Mouse (Mus musculus): ENCODE measurements around the gene Gm17304.

Gene Gm17304

DNA sequence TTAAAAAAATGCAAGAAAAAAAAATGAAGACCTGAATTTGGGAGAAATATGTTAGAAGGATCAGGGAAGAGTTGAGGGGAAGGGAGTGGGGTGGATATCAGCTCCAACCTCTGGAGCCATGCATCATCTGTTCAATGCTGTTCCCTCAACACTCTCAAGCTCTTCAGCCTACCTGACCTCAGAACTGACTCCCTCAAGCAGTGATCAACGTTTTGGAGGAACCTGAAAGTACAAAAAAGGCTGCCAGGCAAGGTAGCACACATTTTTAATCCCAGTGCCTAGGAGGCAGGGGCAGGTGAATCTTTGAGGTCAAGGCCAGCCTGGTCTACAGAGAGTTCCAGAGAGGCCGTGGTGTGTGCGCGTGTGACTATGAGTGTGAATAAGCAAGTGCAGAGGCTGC lies at the start of gene Gm17304:
Gene Gm17304, plus strand, starts transcription at position 301 of the 400 bp plus-strand sequence.
- no peak for DNase-seq (ENCODE audit: low read depth, low spot score)
- H3K27me3 ChIP-seq (ENCODE audit: control insufficient read depth, insufficient read depth, low read length, poor library complexity, severe bottlenecking), result no peaks in the 10 kb centered on the region
- no peaks in the 10 kb centered on the region for H3K36me3 ChIP-seq (ENCODE audit: control insufficient read depth, insufficient read depth, low read length, poor library complexity, severe bottlenecking)

- Histone ChIP-seq H3K27me3 (ENCODE audit: control insufficient read depth, insufficient read depth, low read length, poor library complexity, severe bottlenecking) (peaks cover 8% of the 10 kb centered on the region), H3K36me3 (ENCODE audit: control insufficient read depth, insufficient read depth, low read length, poor library complexity, severe bottlenecking) (no peaks in the 10 kb centered on the region)
- no peak for DNase-seq (ENCODE audit: low read depth, low spot score)
Measured at GRCm38 (mm10) chr5:106560631-106561498, 48.0 kb upstream of the Gm17304 start.

DNA sequence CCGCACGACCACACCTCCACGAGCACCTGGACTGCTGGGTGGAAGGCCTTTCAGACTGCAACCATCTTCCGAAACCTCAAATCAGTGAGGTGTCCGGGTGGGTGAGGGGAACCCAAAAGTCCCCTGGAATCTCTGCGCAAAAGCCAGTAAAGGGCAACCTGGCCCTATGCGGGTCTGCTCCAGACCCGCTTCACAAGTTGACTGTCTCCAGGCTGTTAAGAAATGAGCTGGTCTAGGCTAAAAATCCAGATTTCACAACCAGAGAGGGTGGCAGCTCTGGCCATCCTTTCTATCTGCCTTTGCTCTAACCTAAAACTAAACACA lies 47.4 kb upstream of the Gm17304 start:
- no peak for DNase-seq (ENCODE audit: low read depth, low spot score)
- Histone ChIP-seq H3K27me3 (ENCODE audit: control insufficient read depth, insufficient read depth, low read length, poor library complexity, severe bottlenecking) (peaks cover 8% of the 10 kb centered on the region), H3K36me3 (ENCODE audit: control insufficient read depth, insufficient read depth, low read length, poor library complexity, severe bottlenecking) (no peaks in the 10 kb centered on the region)

- no peaks in the 10 kb centered on the region; the same call in none of the 2 replicates for H3K27me3 ChIP-seq (ENCODE audit: control insufficient read depth, insufficient read depth, low read length, poor library complexity, severe bottlenecking)
- H3K36me3 ChIP-seq (ENCODE audit: control insufficient read depth, insufficient read depth, low read length, poor library complexity, severe bottlenecking), result no peaks in the 10 kb centered on the region
- DNase-seq (ENCODE audit: low read depth, low spot score), result no peak
Measured at GRCm38 (mm10) chr5:106566025-106566424, 42.9 kb upstream of the Gm17304 start.

- peak; percentile 12 for DNase-seq (ENCODE audit: low read depth, low spot score)
- Histone ChIP-seq H3K36me3 (ENCODE audit: control insufficient read depth, insufficient read depth, low read length, poor library complexity, severe bottlenecking) (no peaks in the 10 kb centered on the region), H3K27me3 (ENCODE audit: control insufficient read depth, insufficient read depth, low read length, poor library complexity, severe bottlenecking) (peaks cover 2% of the 10 kb centered on the region)
Measured at GRCm38 (mm10) chr5:106573742-106574559, 34.9 kb upstream of the Gm17304 start.

DNA sequence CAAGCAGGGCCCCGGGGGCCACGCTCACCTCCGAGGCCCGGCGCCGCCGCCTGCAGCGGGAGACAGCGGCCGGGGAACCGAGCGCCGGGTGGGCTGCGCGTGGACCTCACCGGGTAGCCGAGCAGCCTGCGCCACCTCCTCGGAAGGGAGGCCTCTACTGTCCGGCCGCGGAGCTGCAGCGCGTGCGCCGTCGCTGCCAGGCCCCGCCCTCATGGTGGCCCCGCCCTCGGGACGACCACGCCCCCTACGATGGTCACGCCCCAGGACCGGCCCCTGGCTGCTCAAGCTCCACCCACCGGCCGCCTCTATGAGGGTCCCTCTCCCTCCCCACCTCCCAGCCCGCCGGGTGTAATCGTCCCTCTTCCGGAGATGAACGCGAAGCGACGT lies 34.3 kb upstream of the Gm17304 start:
- DNase-seq (ENCODE audit: low read depth, low spot score), result peak; percentile 71
- H3K36me3 ChIP-seq (ENCODE audit: control insufficient read depth, insufficient read depth, low read length, poor library complexity, severe bottlenecking), result no peaks in the 10 kb centered on the region
- peaks cover 2% of the 10 kb centered on the region; the same call in 1 of the 2 replicates for H3K27me3 ChIP-seq (ENCODE audit: control insufficient read depth, insufficient read depth, low read length, poor library complexity, severe bottlenecking)

DNA sequence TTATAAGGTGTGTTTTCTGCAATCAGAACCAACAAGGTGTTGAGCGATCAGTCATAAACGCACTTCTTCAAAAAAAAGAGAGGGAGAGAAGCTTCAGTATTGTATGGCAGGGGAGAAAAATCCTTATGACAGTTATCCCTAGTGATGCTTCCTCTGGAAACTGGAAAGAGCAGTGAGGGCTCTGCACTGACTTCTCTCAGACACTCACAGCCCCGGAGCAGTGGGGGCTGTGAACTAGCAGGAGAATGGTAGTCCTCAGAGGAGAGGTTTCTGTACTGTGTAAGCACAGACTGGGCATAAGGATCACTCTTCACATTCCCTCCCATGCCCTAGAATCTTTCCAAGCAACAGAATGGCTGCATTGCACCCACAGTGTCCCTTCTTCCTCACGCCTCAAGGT lies 33.8 kb upstream of the Gm17304 start:
- no peak for DNase-seq (ENCODE audit: low read depth, low spot score)
- no peaks in the 10 kb centered on the region for H3K36me3 ChIP-seq (ENCODE audit: control insufficient read depth, insufficient read depth, low read length, poor library complexity, severe bottlenecking)

GRCm38 (mm10) chr5:106577237-106577888 lies 31.5 kb upstream of the Gm17304 start:
- no peaks in the 10 kb centered on the region for H3K36me3 ChIP-seq (ENCODE audit: control insufficient read depth, insufficient read depth, low read length, poor library complexity, severe bottlenecking)
- no peak for DNase-seq (ENCODE audit: low read depth, low spot score)
- peaks cover 2% of the 10 kb centered on the region; the same call in 1 of the 2 replicates for H3K27me3 ChIP-seq (ENCODE audit: control insufficient read depth, insufficient read depth, low read length, poor library complexity, severe bottlenecking)

More for the DNA sequence above, 33.8 kb upstream of the Gm17304 start:
- peaks cover 2% of the 10 kb centered on the region; the same call in 1 of the 2 replicates for H3K27me3 ChIP-seq (ENCODE audit: control insufficient read depth, insufficient read depth, low read length, poor library complexity, severe bottlenecking)

- Histone ChIP-seq H3K36me3 (ENCODE audit: control insufficient read depth, insufficient read depth, low read length, poor library complexity, severe bottlenecking) (no peaks in the 10 kb centered on the region), H3K27me3 (ENCODE audit: control insufficient read depth, insufficient read depth, low read length, poor library complexity, severe bottlenecking) (no peaks in the 10 kb centered on the region)
- DNase-seq (ENCODE audit: low read depth, low spot score), result no peak
Measured at GRCm38 (mm10) chr5:106580943-106581342, 28.0 kb upstream of the Gm17304 start.

DNA sequence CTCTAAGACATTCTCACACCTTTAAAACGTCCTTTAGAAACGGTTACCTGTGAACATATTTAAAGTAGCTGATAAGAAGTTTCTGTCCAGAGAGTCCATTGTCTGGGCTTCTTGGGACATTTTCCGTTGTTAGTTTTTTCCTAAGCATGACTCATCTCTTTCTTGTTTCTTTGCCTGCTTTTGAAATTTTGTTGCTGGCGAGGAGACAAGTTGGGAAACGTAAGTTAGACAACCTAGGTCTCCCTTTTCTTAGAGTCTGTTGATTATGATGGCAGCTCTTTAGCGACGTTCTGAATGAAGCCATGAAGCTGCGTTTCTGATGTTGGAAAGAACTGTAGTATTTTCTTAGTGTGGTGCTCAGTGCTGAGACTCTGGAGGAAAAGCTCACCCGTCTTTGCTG lies 19.9 kb upstream of the Gm17304 start:
- no peak for DNase-seq (ENCODE audit: low read depth, low spot score)
- no peaks in the 10 kb centered on the region for H3K27me3 ChIP-seq (ENCODE audit: control insufficient read depth, insufficient read depth, low read length, poor library complexity, severe bottlenecking)
- H3K36me3 ChIP-seq (ENCODE audit: control insufficient read depth, insufficient read depth, low read length, poor library complexity, severe bottlenecking), result no peaks in the 10 kb centered on the region

GRCm38 (mm10) chr5:106589670-106590069 lies 19.2 kb upstream of the Gm17304 start:
- H3K36me3 ChIP-seq (ENCODE audit: control insufficient read depth, insufficient read depth, low read length, poor library complexity, severe bottlenecking), result no peaks in the 10 kb centered on the region
- H3K27me3 ChIP-seq (ENCODE audit: control insufficient read depth, insufficient read depth, low read length, poor library complexity, severe bottlenecking), result no peaks in the 10 kb centered on the region
- peak; percentile 11 for DNase-seq (ENCODE audit: low read depth, low spot score)

DNA sequence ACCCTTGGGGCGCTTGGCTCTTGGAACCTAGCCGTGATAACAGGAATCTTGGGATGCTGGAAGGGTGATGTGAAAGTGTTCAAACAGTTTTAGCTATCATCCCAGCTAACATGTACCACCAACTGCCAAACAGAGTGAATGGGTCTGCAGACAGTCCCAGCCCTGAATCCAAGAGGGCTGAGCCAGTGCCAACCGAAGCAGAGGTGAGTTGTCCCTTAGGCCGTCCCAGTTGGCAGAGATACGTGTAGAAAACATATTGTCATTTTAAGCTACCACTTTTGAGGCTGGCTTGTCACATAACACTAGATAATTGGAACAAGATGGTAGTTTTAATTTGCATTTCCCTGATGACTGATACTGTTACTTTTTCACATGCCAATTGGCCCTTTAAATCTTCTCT lies 18.2 kb upstream of the Gm17304 start:
- H3K36me3 ChIP-seq (ENCODE audit: control insufficient read depth, insufficient read depth, low read length, poor library complexity, severe bottlenecking), result no peaks in the 10 kb centered on the region
- no peak for DNase-seq (ENCODE audit: low read depth, low spot score)
- H3K27me3 ChIP-seq (ENCODE audit: control insufficient read depth, insufficient read depth, low read length, poor library complexity, severe bottlenecking), result no peaks in the 10 kb centered on the region

- Histone ChIP-seq H3K36me3 (ENCODE audit: control insufficient read depth, insufficient read depth, low read length, poor library complexity, severe bottlenecking) (no peaks in the 10 kb centered on the region), H3K27me3 (ENCODE audit: control insufficient read depth, insufficient read depth, low read length, poor library complexity, severe bottlenecking) (no peaks in the 10 kb centered on the region)
- no peak for DNase-seq (ENCODE audit: low read depth, low spot score)
Measured at GRCm38 (mm10) chr5:106594388-106594787, 14.5 kb upstream of the Gm17304 start.

DNA sequence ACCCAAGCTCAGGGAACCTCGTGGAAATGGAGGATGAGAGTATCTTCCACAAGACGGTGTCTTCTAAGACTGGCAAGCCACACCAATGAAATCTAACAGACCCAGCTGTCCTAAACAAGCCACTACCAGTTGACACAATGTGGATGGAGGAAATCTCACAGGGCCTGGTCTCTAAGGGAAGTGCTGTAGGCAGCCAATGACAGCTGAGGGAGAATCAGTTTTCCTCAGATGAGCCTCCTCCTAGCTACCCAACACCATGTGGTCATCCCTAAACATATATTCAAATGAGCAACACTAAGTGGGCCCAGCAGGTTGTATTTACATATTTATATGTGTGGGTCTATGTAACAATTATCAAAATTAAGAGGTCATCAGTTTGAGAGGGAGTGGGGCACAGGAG lies 11.4 kb upstream of the Gm17304 start:
- no peak for DNase-seq (ENCODE audit: low read depth, low spot score)
- H3K27me3 ChIP-seq (ENCODE audit: control insufficient read depth, insufficient read depth, low read length, poor library complexity, severe bottlenecking), result no peaks in the 10 kb centered on the region
- H3K36me3 ChIP-seq (ENCODE audit: control insufficient read depth, insufficient read depth, low read length, poor library complexity, severe bottlenecking), result no peaks in the 10 kb centered on the region; the same call in 1 of the 2 replicates

- no peaks in the 10 kb centered on the region; the same call in 1 of the 2 replicates for H3K36me3 ChIP-seq (ENCODE audit: control insufficient read depth, insufficient read depth, low read length, poor library complexity, severe bottlenecking)
- DNase-seq (ENCODE audit: low read depth, low spot score), result no peak
Measured at GRCm38 (mm10) chr5:106599482-106599881, 9.4 kb upstream of the Gm17304 start.

More at GRCm38 (mm10) chr5:106599482-106599881, 9.4 kb upstream of the Gm17304 start:
- no peaks in the 10 kb centered on the region for H3K27me3 ChIP-seq (ENCODE audit: control insufficient read depth, insufficient read depth, low read length, poor library complexity, severe bottlenecking)

Data from splenic B cell, adult 2 months (primary cell).